Mouse (Mus musculus): ENCODE data around the gene Rbm3. TPM values are rescaled to one million over a fixed set of nuclear protein-coding genes. Genes with fewer than 3 reads are reported as not detected.
A peak's percentile ranks its signal among the peaks of the same experiment; 100 is the strongest.
"Not testable (repeated sequence)": the region's sequence is repeated elsewhere in the genome, so short reads cannot be mapped to it uniquely, and the experiment has no call there.

The Rbm3 gene
- total RNA-seq, 2 experiments from 2014 or later, result 107 to 140 TPM

DNA sequence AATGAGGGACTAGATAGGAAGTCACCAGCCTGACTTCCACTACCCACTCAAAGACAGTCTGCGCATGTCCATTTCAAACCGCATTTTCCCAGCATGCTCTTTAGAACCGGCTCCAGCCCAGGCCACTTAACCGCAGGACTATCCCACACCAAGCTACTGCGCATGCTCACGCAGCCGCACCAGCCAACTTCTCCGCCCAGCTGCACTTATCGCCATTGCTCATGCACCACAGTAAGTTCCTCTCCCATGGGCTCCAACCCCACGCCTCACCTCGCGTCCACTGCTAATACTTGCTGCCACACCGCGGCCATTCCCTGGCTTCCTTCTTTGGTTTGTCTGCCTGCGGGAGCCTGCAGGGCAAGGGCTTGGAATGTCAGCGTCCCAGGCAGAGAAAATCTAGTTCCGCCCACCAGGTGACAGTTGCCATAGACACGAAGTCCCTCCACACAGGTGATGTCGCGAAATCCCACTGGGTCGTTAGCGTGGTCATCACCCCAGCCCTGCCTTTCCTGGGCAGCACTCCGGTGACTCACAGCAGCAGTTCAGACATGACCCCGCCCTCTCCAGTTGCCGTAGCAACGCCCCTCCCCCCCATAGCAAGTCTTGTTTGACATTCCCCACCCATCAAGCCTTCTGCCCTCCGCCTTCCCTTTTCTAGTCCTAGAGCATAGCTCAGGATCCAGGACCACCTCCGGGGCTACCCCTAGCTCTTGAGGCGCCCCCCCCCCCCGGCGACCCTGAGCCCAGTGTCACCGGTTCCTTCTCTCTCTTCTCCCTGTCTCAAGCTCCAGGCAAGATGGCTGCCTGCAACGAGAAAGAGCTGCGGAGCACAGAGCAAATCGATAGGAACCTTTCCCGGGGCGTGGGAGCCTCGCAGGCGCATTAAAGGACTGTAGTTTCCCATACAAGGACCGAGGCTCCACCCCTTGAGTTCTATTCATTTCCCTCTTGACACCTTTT, 13.4 kb downstream of the Rbm3 start, which contains the start of gene Wdr13:
Wdr13 (minus strand) TSS at position 876 of the 960 bp plus-strand sequence.
- DNase-seq (ENCODE audit: low spot score in 2 of 2), result peak; percentile 74 to 75

DNA sequence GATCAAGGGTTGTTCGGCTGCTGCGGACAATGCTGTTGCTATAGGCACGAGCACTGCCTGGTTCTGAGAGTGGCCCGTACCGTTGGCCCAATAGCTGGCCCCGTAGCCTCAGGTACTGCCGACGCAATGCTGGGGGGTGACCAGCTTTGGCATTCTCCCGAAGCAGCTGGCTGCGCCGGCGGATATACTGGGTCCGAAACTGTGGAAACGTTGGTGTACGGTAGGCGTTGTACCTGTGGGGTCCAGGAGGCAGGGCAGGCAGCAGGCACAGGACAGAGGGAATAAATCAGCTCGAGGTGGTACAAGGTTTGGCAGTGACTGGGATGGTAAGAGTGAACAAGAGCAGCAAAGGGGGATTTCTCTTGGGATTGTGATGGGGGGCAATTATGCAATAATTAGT, 14.3 kb downstream of the Rbm3 start:
- no peak for DNase-seq (ENCODE audit: low spot score in 2 of 2)

DNA sequence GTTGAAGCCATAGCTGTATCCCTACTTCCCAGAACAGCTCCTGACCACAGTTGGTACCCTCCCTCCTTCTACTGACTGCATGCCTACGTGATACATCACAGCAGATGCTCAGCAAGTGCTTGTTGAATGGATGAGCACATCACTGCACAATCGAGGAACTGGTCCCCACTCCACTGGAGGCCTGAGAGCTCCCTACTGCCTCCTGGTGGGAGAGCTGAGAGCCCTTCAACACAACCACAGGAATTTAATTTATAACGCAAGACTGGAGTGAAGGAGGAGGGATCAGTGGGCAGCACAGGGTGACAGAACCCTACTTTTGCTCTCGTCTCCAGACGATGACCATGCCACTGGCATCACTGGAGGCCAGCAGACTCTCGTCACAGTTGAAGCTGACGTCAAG, 20.4 kb downstream of the Rbm3 start:
- no peak for DNase-seq (ENCODE audit: low spot score in 2 of 2)

GRCm38 (mm10) chrX:8123821-8124470, 21.7 kb downstream of the Rbm3 start:
- no peak for DNase-seq (ENCODE audit: low spot score in 2 of 2)

GRCm38 (mm10) chrX:8117264-8117663, 28.4 kb downstream of the Rbm3 start:
- no peak for DNase-seq (ENCODE audit: low spot score in 2 of 2)

GRCm38 (mm10) chrX:8115275-8115674, 30.4 kb downstream of the Rbm3 start:
- no peak for DNase-seq (ENCODE audit: low spot score in 2 of 2)

DNA sequence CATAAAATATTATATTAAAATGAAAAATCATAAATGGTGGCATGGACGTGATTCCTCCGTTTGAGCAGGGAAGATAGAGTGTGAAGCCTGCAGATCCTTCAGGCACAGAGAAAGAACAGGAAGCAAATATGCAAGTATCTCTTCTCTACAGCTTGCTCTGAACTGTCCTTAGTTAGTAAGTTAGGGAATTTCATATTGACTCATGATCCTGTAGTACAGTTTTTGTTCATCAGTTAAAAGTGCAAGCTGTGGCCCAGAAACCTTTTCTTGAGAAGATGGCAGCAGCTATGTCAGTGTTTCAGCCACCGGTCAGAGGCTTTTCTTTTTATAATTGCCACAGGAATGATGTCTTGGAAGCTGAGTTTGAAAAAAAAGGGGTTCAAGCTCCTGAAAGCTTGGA, 40.7 kb downstream of the Rbm3 start:
- DNase-seq (ENCODE audit: low spot score in 2 of 2), result no peak

DNA sequence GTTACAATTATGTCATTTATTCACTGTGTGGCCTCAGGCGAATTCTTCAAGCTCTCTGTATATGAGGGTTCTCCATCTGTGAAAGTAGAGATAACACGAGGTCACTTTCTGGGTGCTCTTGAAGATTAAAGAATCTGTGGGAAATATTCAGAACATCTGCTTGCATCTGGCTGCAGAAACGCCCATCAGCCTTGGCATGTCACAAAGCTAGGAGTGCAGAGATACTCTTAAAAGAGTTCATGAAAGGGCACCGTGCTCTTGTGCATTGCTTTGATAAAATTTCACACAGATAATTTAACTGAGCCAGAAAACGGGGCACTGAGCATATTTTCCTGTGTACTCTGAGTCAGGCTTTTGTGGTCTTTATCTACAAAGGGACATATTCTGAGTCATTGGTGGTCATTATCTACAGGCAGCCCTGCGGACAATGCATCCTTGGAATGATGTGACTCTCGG, 43.4 kb downstream of the Rbm3 start:
- no peak for DNase-seq (ENCODE audit: low spot score in 2 of 2)

- no peak for DNase-seq (ENCODE audit: low spot score in 2 of 2)
Measured at GRCm38 (mm10) chrX:8101017-8101416, 44.7 kb downstream of the Rbm3 start.

DNA sequence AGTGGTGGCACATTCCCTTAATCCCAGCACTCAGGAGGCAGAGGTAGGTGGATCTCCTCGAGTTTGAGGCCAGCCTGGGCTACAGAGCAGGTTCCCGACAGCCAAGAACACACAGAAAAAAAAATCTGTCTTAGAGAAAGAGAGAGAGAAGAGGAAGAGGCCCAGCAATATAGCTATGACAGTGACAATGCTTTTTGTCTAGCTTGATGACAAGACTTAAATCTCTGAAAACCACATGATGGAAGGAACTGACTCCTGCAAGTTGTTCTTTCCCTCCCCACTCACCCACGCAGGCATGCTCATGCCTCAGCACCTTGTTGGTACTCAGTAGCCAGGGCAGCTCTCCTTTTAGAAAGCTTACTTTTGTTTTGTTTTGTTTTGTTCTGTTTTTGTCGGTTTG, 46.2 kb downstream of the Rbm3 start:
- DNase-seq (ENCODE audit: low spot score in 2 of 2), result no peak

DNA sequence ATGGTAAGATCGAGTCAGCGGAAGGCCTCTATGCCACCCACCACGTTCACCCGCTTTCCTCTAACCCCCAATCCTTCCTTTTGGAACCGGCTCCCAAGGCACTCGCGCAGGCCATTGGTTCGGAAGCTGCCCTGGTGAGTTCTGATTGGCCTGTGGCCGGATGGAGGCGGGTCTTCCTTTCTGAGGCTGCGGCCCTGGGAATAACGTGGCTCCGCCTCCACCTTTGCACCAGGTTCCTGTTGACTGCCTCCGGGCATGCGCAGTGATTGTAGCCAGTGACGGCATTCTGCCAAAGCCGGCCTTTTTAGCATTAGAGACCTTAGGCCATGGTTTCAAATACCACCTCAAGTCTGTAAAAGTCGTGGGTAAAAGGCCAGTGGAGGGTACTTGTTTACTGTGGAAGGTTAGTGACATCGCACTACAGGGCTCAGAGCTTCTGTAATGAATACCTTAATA, 48.9 kb downstream of the Rbm3 start:
- peak; percentile 80 to 83 for DNase-seq (ENCODE audit: low spot score in 2 of 2)

- peak; percentile 70 to 80 for DNase-seq (ENCODE audit: low spot score in 2 of 2)
Measured at GRCm38 (mm10) chrX:8096068-8096786, 49.5 kb downstream of the Rbm3 start.

GRCm38 (mm10) chrX:8095546-8095945, 50.1 kb downstream of the Rbm3 start:
- DNase-seq (ENCODE audit: low spot score in 2 of 2), result no peak

GRCm38 (mm10) chrX:8090954-8091347, 54.7 kb downstream of the Rbm3 start:
- not testable (repeated sequence) for DNase-seq (ENCODE audit: low spot score in 2 of 2)

- DNase-seq (ENCODE audit: low spot score in 2 of 2), result no peak
Measured at GRCm38 (mm10) chrX:8090346-8090953, 55.2 kb downstream of the Rbm3 start, which contains the start of gene Was. Gene Was (minus strand): TSS chrX:8090498.

DNA sequence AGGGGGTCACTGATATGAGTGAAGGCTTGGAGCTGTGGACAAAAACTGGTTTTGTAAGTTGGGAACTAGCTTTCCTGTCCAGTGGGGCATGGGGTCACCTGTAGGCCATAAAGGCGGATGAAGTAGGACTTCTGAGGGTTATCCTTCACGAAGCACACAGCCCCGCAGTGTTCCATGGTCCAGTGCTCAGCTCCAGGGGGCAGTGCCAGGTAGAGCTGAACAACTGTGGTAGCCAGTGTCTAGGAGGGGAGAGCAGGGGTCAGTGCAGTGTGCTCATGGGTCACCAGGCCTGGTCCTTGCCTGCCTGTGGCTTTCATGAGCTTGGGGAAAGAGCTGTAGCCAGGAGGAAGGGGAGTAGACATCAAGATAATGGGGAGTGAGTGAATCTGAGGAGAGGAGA, 55.9 kb downstream of the Rbm3 start:
- DNase-seq (ENCODE audit: low spot score in 2 of 2), result no peak

Other genes starting within 250 kb of the Rbm3 start
- gene Pqbp1, start 246.6 kb downstream of the Rbm3 start, total RNA-seq (2021), result 100 to 1,000 TPM in 1 of 2 experiments, 10 to 100 TPM in 1; 97.4 to 121 TPM
- 100 to 1,000 TPM in 1 of 2 experiments, 10 to 100 TPM in 1; 85.0 to 107 TPM for gene Timm17b, start 246.5 kb downstream of the Rbm3 start, total RNA-seq (2021)
- gene Gm10491, start 238.0 kb downstream of the Rbm3 start, total RNA-seq (2021), result not detected
- gene Gm10490, start 236.3 kb downstream of the Rbm3 start, total RNA-seq (2021), result not detected
- 10 to 100 TPM; 48.9 to 64.9 TPM for gene Pcsk1n, start 226.1 kb downstream of the Rbm3 start, total RNA-seq (2021)
- gene Eras, start 217.3 kb downstream of the Rbm3 start, total RNA-seq (2021), result not detected
- 10 to 100 TPM; 14.4 to 15.0 TPM for gene Hdac6, start 198.0 kb downstream of the Rbm3 start, total RNA-seq (2021)
- not detected for gene Gata1, start 167.8 kb downstream of the Rbm3 start, total RNA-seq (2021)
- not detected for gene Glod5, start 127.4 kb downstream of the Rbm3 start, total RNA-seq (2021)
- gene Suv39h1, start 71.1 kb downstream of the Rbm3 start, total RNA-seq (2021), result 10 to 100 TPM in 1 of 2 experiments, 1 to 10 TPM in 1; 8.6 to 11.1 TPM
- 1 to 10 TPM; 1.7 to 3.1 TPM for gene Was, start 55.4 kb downstream of the Rbm3 start, total RNA-seq (2021)
- gene Wdr13, start 13.0 kb downstream of the Rbm3 start, total RNA-seq (2021), result 10 to 100 TPM; 58.0 to 61.7 TPM
- 1 to 10 TPM; 8.2 to 9.4 TPM for gene Tbc1d25, start 30.3 kb upstream of the Rbm3 start, total RNA-seq (2021)
- gene Ebp, start 47.6 kb upstream of the Rbm3 start, total RNA-seq (2021), result 10 to 100 TPM; 44.2 to 76.5 TPM
- gene Porcn, start 60.6 kb upstream of the Rbm3 start, total RNA-seq (2021), result 1 to 10 TPM; 8.6 to 9.2 TPM
- 10 to 100 TPM; 22.9 to 26.6 TPM for gene Ftsj1, start 106.5 kb upstream of the Rbm3 start, total RNA-seq (2021)
- under 1 TPM in 1 of 2 experiments, not detected in 1; 0.32 TPM for gene Slc38a5, start 125.3 kb upstream of the Rbm3 start, total RNA-seq (2021)
- not detected for gene Ssxb10, start 181.5 kb upstream of the Rbm3 start, total RNA-seq (2021)
- not detected for gene Ssxb9, start 221.1 kb upstream of the Rbm3 start, total RNA-seq (2021)

Measured in adrenal gland, adult 18-20 months (tissue).